Mouse (Mus musculus): ENCODE data around the gene Wdr45. TPM values are rescaled to one million over a fixed set of nuclear protein-coding genes. Genes with fewer than 3 reads are reported as not detected.

The Wdr45 gene
- total and polyA plus RNA-seq, 3 experiments: 18.0 to 24.1 (median 21.4) TPM

DNA sequence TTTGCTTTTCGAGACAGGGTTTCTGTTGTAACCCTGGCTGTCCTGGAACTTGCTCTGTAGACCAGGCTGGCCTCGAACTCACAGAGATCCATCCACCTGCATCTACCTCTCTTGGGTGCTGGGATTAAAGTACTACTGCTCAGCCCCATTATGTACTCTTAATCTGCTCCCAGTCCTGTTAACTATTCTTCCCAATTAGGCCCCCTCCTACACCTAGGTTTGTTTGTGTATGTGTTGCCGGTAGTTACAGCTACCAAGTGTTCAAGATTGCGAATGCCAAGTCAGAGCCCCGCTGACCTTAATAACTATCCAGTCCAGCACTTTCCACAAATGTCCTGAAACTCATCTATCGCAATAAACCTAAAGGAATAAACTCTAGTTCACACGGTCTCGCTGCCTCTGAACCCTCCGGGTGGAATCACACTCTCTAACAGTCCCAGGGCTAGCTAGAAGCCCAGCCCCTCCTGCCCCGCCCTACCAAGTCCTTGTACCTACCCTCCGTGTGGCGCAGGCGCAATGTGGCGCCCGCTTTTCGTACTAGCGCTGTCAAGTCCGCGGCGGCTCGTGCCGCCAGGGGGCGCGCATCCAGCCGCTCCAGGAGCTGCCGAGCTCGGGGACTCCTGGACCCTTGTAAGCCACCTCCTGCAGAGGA is 34.6 kb upstream of the Wdr45 start (continued):
- TF ChIP-seq ZNF384 (IDR thresholded peaks at IDR 0.05; ENCODE audit: low read depth, low read length): no peak
- TF ChIP-seq UBTF (IDR thresholded peaks at IDR 0.05; ENCODE audit: low read depth, low read length): no peak
- 0 out of 2 replicates have a peak, but pooled peaks have one; percentile 32 for TF ChIP-seq TCF12 (IDR thresholded peaks at IDR 0.05; ENCODE audit: low read depth, low read length)
- TF ChIP-seq IRF4 (IDR thresholded peaks at IDR 0.05; ENCODE audit: low read depth, low read length): no peak
- TF ChIP-seq ZKSCAN1 (IDR thresholded peaks at IDR 0.05; ENCODE audit: borderline replicate concordance, low read depth, low read length): no peak
- no peak for TF ChIP-seq JUN (IDR thresholded peaks at IDR 0.05; ENCODE audit: insufficient read depth, low read depth, low read length)
- no peak for TF ChIP-seq USF2 (conservative IDR thresholded peaks at IDR 0.05; ENCODE audit: low read depth, low read length)
- TF ChIP-seq MYC (IDR thresholded peaks at IDR 0.05; ENCODE audit: low read depth, low read length): no peak
- peak; percentile 66 for TF ChIP-seq SMC3 (IDR thresholded peaks at IDR 0.05; ENCODE audit: low read depth, low read length)
- TF ChIP-seq RAD21 (IDR thresholded peaks at IDR 0.05; ENCODE audit: low read depth, low read length): peak; percentile 21; the same call in 1 of the 2 replicates
- no peak for TF ChIP-seq ETS1 (conservative IDR thresholded peaks at IDR 0.05; ENCODE audit: low read depth, low read length)
- no peak for TF ChIP-seq ZC3H11A (IDR thresholded peaks at IDR 0.05; ENCODE audit: low read depth, low read length)

GRCm38 (mm10) chrX:7680057-7680412 is 34.1 kb upstream of the Wdr45 start:
- dilution Hi-C loops (cut with MboI; ENCODE audit: extremely low pct_ligation_motif_present, extremely low pct_unique_long_range_greater_than_20kb, low sequenced_read_pairs) (no loop called here), in situ Hi-C loops (cut with MboI; ENCODE audit: low pct_ligation_motif_present, low pct_unique_long_range_greater_than_20kb, low sequenced_read_pairs) (no loop called here)
- no peak for TF ChIP-seq JUN (IDR thresholded peaks at IDR 0.05; ENCODE audit: insufficient read depth, low read depth, low read length)
- TF ChIP-seq CHD1 (IDR thresholded peaks at IDR 0.05; ENCODE audit: low read depth, low read length): no peak
- no peak for TF ChIP-seq RCOR1 (conservative IDR thresholded peaks at IDR 0.05; ENCODE audit: low read depth, low read length)
- TF ChIP-seq E2F4 (IDR thresholded peaks at IDR 0.05; ENCODE audit: insufficient replicate concordance, low read depth, low read length): no peak
- TF ChIP-seq MXI1 (IDR thresholded peaks at IDR 0.05; ENCODE audit: low read depth, low read length): no peak
- no peak for TF ChIP-seq RAD21 (IDR thresholded peaks at IDR 0.05; ENCODE audit: low read depth, low read length)
- no peak for TF ChIP-seq ZC3H11A (IDR thresholded peaks at IDR 0.05; ENCODE audit: low read depth, low read length)
- no peak for TF ChIP-seq POLR2A (IDR thresholded peaks at IDR 0.05; ENCODE audit: low read depth, low read length)
- no peak for TF ChIP-seq ZNF384 (IDR thresholded peaks at IDR 0.05; ENCODE audit: low read depth, low read length)
- no peak for TF ChIP-seq SMC3 (IDR thresholded peaks at IDR 0.05; ENCODE audit: low read depth, low read length)
- no peak for TF ChIP-seq EP300 (IDR thresholded peaks at IDR 0.05; ENCODE audit: low read length)
- no peak for TF ChIP-seq TBP (conservative IDR thresholded peaks at IDR 0.05; ENCODE audit: low read depth, low read length)
- no peak for TF ChIP-seq CHD2 (IDR thresholded peaks at IDR 0.05; ENCODE audit: low read length)
- TF ChIP-seq NRF1 (IDR thresholded peaks at IDR 0.05; ENCODE audit: low read depth, low read length): no peak
- no peak for TF ChIP-seq SIN3A (IDR thresholded peaks at IDR 0.05; ENCODE audit: low read length)
- no peak for TF ChIP-seq ELF1 (IDR thresholded peaks at IDR 0.05; ENCODE audit: low read depth, low read length)
- TF ChIP-seq NELFE (IDR thresholded peaks at IDR 0.05; ENCODE audit: low read depth, low read length): no peak
- TF ChIP-seq GABPA (IDR thresholded peaks at IDR 0.05; ENCODE audit: insufficient replicate concordance, low read depth, low read length): no peak
- no peak for TF ChIP-seq POLR2AphosphoS2 (IDR thresholded peaks at IDR 0.05; ENCODE audit: low read depth, low read length)
- no peak for TF ChIP-seq USF2 (conservative IDR thresholded peaks at IDR 0.05; ENCODE audit: low read depth, low read length)
- Histone ChIP-seq H3K27ac (ENCODE audit: insufficient read depth, low read depth) (no peak overlapping the region), H3K4me1 (ENCODE audit: control insufficient read depth in 1 of 2, insufficient read depth in 2 of 2) (no peaks in the 10 kb centered on the region), H3K27me3 (replicated peaks) (peaks cover 3% of the 10 kb centered on the region), H3K36me3 (replicated peaks in 1 of 2; ENCODE audit: control insufficient read depth in 1 of 2, insufficient read depth in 1 of 2, low read length in 1 of 2) (no peaks in the 10 kb centered on the region), H3K9ac (ENCODE audit: insufficient read depth, low read depth) (no peak overlapping the region), H3K79me2 (replicated peaks; ENCODE audit: control insufficient read depth, extremely low read depth, insufficient read depth, poor library complexity, severe bottlenecking) (no peaks in the 10 kb centered on the region), H3K4me3 (replicated peaks in 1 of 3; ENCODE audit: low read depth in 2 of 3, low read length in 2 of 3, poor library complexity in 1 of 3) (no peak overlapping the region), H3K9me3 (replicated peaks; ENCODE audit: low read length) (no peaks in the 10 kb centered on the region), H3K4me2 (ENCODE audit: insufficient read depth, low read depth, poor library complexity, severe bottlenecking) (peak overlapping the region; percentile 30; the same call in 1 of the 2 replicates)
- DNase-seq (ENCODE audit: extremely low read depth): no peak

Measured in CH12.LX (cell line).